Mouse (Mus musculus) heart, adult 8-10 months (tissue): ENCODE results near the gene Lhfp. TPM values are rescaled to one million over a fixed set of nuclear protein-coding genes. Genes with fewer than 3 reads are reported as not detected.
"Not testable (repeated sequence)": the region's sequence is repeated elsewhere in the genome, so short reads cannot be mapped to it uniquely, and the experiment has no call there.

Experiments
- DNase-seq: peaks from one replicate; pipeline ENCODE4 v3.0.0; 2022; ENCODE audit warnings: low spot score
- total RNA-seq, 4 experiments: library from RNA; stranded (reverse); gene quantifications; 2 replicates each; pipeline ENCODE4 v1.2.4; 2022

The Lhfp gene
- total RNA-seq, 4 experiments from 2014 or later = 34.6 to 45.4 (median 37.2) TPM

- no peak for DNase-seq
These were observed 46.0 kb downstream of the Lhfp start for GRCm38 (mm10) chr3:53087156-53087805.

GRCm38 (mm10) chr3:53089921-53090320 is 48.6 kb downstream of the Lhfp start:
- DNase-seq = no peak

- DNase-seq = no peak
These were observed 58.9 kb downstream of the Lhfp start for GRCm38 (mm10) chr3:53100210-53100609.

- DNase-seq = no peak
These were observed 59.5 kb downstream of the Lhfp start for GRCm38 (mm10) chr3:53100803-53101202.

- DNase-seq = no peak
These were observed 60.4 kb downstream of the Lhfp start for GRCm38 (mm10) chr3:53101711-53102110.

- no peak for DNase-seq
These were observed 60.9 kb downstream of the Lhfp start for GRCm38 (mm10) chr3:53102131-53102756.

GRCm38 (mm10) chr3:53102757-53103153 is 61.4 kb downstream of the Lhfp start:
- DNase-seq = no peak

GRCm38 (mm10) chr3:53108594-53109373 is 67.5 kb downstream of the Lhfp start:
- no peak for DNase-seq

GRCm38 (mm10) chr3:53109879-53110278 is 68.6 kb downstream of the Lhfp start:
- DNase-seq = no peak

- DNase-seq = no peak
These were observed 70.7 kb downstream of the Lhfp start for GRCm38 (mm10) chr3:53112048-53112447.

GRCm38 (mm10) chr3:53118755-53119154 is 77.4 kb downstream of the Lhfp start:
- DNase-seq = not testable (repeated sequence)

- DNase-seq = no peak
These were observed 78.7 kb downstream of the Lhfp start for GRCm38 (mm10) chr3:53119978-53120377.

- no peak for DNase-seq
These were observed 84.2 kb downstream of the Lhfp start for GRCm38 (mm10) chr3:53125495-53125894.

GRCm38 (mm10) chr3:53138785-53139184 is 97.5 kb downstream of the Lhfp start:
- no peak for DNase-seq

GRCm38 (mm10) chr3:53139205-53139604 is 97.9 kb downstream of the Lhfp start:
- DNase-seq = no peak

- no peak for DNase-seq
These were observed 98.3 kb downstream of the Lhfp start for GRCm38 (mm10) chr3:53139642-53140041.

GRCm38 (mm10) chr3:53142528-53142927 is 101.2 kb downstream of the Lhfp start:
- DNase-seq = peak; percentile 30

- no peak for DNase-seq
These were observed 104.2 kb downstream of the Lhfp start for GRCm38 (mm10) chr3:53145526-53145925.

- no peak for DNase-seq
These were observed 104.6 kb downstream of the Lhfp start for GRCm38 (mm10) chr3:53145946-53146345.

- DNase-seq = no peak
These were observed 105.7 kb downstream of the Lhfp start for GRCm38 (mm10) chr3:53147001-53147400.

- no peak for DNase-seq
These were observed 107.4 kb downstream of the Lhfp start for GRCm38 (mm10) chr3:53148751-53149150.

GRCm38 (mm10) chr3:53149625-53150320 is 108.4 kb downstream of the Lhfp start:
- no peak for DNase-seq
